Mouse (Mus musculus) CH12.LX (cell line): ENCODE results near the gene Erich4.

Experiments
- BHLHE40 ChIP-seq: IDR thresholded peaks from 2 replicates; pipeline ENCODE4 v1.6.1; 2011; ENCODE audit warnings: mild to moderate bottlenecking, low read depth, low read length, improper control_type of control experiment
- CTCF ChIP-seq, 2 experiments: IDR thresholded peaks in 1 of 2; conservative IDR thresholded peaks in 1 of 2; 2 replicates each; pipeline ENCODE4 v1.5.1; 2011 to 2012; ENCODE audit warnings: low read depth in 2 of 2, low read length in 2 of 2, improper control_type of control experiment in 1 of 2, inconsistent platforms in 1 of 2, mild to moderate bottlenecking in 1 of 2, moderate library complexity in 1 of 2
- MEF2A ChIP-seq: IDR thresholded peaks from 2 replicates; pipeline ENCODE4 v1.6.1; 2014; ENCODE audit warnings: low read depth, mild to moderate bottlenecking, inconsistent platforms, low read length, improper control_type of control experiment, borderline replicate concordance
- MXI1 ChIP-seq: IDR thresholded peaks from 2 replicates; pipeline ENCODE4 v1.6.1; 2011; ENCODE audit warnings: mild to moderate bottlenecking, low read depth, low read length, improper control_type of control experiment
- POLR2A ChIP-seq: IDR thresholded peaks from 2 replicates; pipeline ENCODE4 v1.6.1; 2011; ENCODE audit warnings: low read depth, mild to moderate bottlenecking, improper control_type of control experiment, low read length
- RCOR1 ChIP-seq: conservative IDR thresholded peaks from 2 replicates; pipeline ENCODE4 v1.6.1; 2012; ENCODE audit warnings: low read depth, mild to moderate bottlenecking, inconsistent platforms, low read length, improper control_type of control experiment
- ZNF384 ChIP-seq: IDR thresholded peaks from 2 replicates; pipeline ENCODE4 v1.6.1; 2012; ENCODE audit warnings: low read depth, low read length, improper control_type of control experiment, inconsistent platforms

- TF ChIP-seq BHLHE40 (no peak), ZNF384 (no peak), CTCF (conservative IDR thresholded peaks at IDR 0.05 in 1 of 2, IDR thresholded peaks at IDR 0.05 in 1 of 2; ENCODE audit: low read depth in 2 of 2, low read length in 2 of 2) (no peak), MXI1 (no peak), MEF2A (no peak), RCOR1 (no peak), POLR2A (no peak)
These were observed 1.9 kb upstream of the Erich4 start for GRCm38 (mm10) chr7:25617376-25618160.
